Mouse (Mus musculus) left cerebral cortex, adult 9 months (tissue): Measurements from ENCODE around the gene Rexo4.

Experiments
- DNase-seq, 2 experiments: peaks; one replicate each; pipeline ENCODE4 v3.0.0; 2022; ENCODE audit warnings: low spot score in 2 of 2

The Rexo4 gene

GRCm38 (mm10) chr2:26910124-26910993 lies 53.8 kb downstream of the Rexo4 start, which contains the start of the genes Med22 and Rpl7a:
TSS of gene Med22 (minus strand) at chr2:26910677.
TSS of gene Rpl7a (plus strand) at chr2:26910764.
- DNase-seq: peak; percentile 95 to 100

GRCm38 (mm10) chr2:26909387-26909784 lies 54.8 kb downstream of the Rexo4 start:
- DNase-seq: no peak

- no peak for DNase-seq
Observed at GRCm38 (mm10) chr2:26908710-26909386, 55.3 kb downstream of the Rexo4 start.

GRCm38 (mm10) chr2:26907109-26907508 lies 57.1 kb downstream of the Rexo4 start:
- no peak for DNase-seq

- no peak for DNase-seq
Observed at GRCm38 (mm10) chr2:26906431-26906830, 57.8 kb downstream of the Rexo4 start.

GRCm38 (mm10) chr2:26905936-26906335 lies 58.2 kb downstream of the Rexo4 start:
- no peak for DNase-seq
